In genomic region chr5:71341512-71341911, GRCm38 (mm10) we compare ENCODE assay signal across 27 mouse cellular contexts.
A peak's percentile ranks its signal among the peaks of the same experiment; 100 is the strongest.
DNase-seq lines count a peak whose midpoint lies in the region; ATAC-seq and TF ChIP-seq lines count a peak whose summit lies in the region.
"Had no signal": no experiment of that assay in that cellular context is flagged by ENCODE, and none has a peak within 500 bp of the region (broad histone marks: within the 10 kb centered on the region; RNA-seq: fewer than 3 reads in every experiment).

No protein-coding gene starts in this region.

- H3K4me2 ChIP-seq in forebrain, embryonic 14.5 days (ENCODE audit: low read length): no peak overlapping the region
- H3K4me2 ChIP-seq in forebrain, embryonic 12.5 days: no peak overlapping the region
- no peak overlapping the region for H3K4me2 ChIP-seq in midbrain, postnatal 0 days (ENCODE audit: low read depth, low read length, poor library complexity, severe bottlenecking)
- H3K4me2 ChIP-seq: embryonic facial prominence, embryonic 12.5 days; heart, embryonic 11.5 days; limb, embryonic 12.5 days; liver, embryonic 15.5 days; lung, embryonic 14.5 days; midbrain, embryonic 12.5 days; neural tube, embryonic 12.5 days had no signal

- no peak for TF ChIP-seq POLR2A in brain, embryonic 14.5 days (IDR thresholded peaks at IDR 0.05; ENCODE audit: borderline replicate concordance, extremely low read depth, insufficient read depth, insufficient read length, poor library complexity, severe bottlenecking)

- no peak overlapping the region for H3K9ac ChIP-seq in forebrain, embryonic 14.5 days (ENCODE audit: low read length)
- no peak overlapping the region for H3K9ac ChIP-seq in forebrain, embryonic 12.5 days
- no peak overlapping the region for H3K9ac ChIP-seq in midbrain, postnatal 0 days (replicated peaks; ENCODE audit: low read length, poor library complexity, severe bottlenecking)
- H3K9ac ChIP-seq: embryonic facial prominence, embryonic 12.5 days; limb, embryonic 12.5 days; liver, embryonic 15.5 days; lung, embryonic 14.5 days; midbrain, embryonic 12.5 days; neural tube, embryonic 12.5 days had no signal

- no peaks in the 10 kb centered on the region for H3K27me3 ChIP-seq in forebrain, embryonic 14.5 days (replicated peaks; ENCODE audit: control insufficient read depth, insufficient read depth, low read length)
- H3K27me3 ChIP-seq in forebrain, embryonic 12.5 days: no peaks in the 10 kb centered on the region
- no peaks in the 10 kb centered on the region for H3K27me3 ChIP-seq in midbrain, postnatal 0 days (ENCODE audit: insufficient read depth, low read length)
- H3K27me3 ChIP-seq: embryonic facial prominence, embryonic 12.5 days; limb, embryonic 12.5 days; liver, embryonic 15.5 days; midbrain, embryonic 12.5 days; neural tube, embryonic 12.5 days had no signal

- peak; percentile 37 for DNase-seq in forebrain, embryonic 14.5 days (ENCODE audit: low spot score)
- DNase-seq in left cerebral cortex, adult 11 months (ENCODE audit: low spot score): peak; percentile 2
- no peak for DNase-seq in left cerebral cortex, adult 2 months (ENCODE audit: extremely low spot score in 1 of 2, low spot score in 2 of 2)
- DNase-seq in brain, embryonic 14.5 days (ENCODE audit: low read depth): peak; percentile 63
- peak; percentile 34 for DNase-seq in midbrain, postnatal 0 days (ENCODE audit: low spot score)
- no peak for DNase-seq in right cerebral cortex, postnatal 4 days
- DNase-seq: adrenal gland, postnatal 10 days; cerebellum, adult 11-12 months; cerebellum, adult 9-11 months; embryo, embryonic 11 days; gastrocnemius, postnatal 10 days; heart, postnatal 36 days; kidney, adult 11 months; kidney, postnatal 14 days; layer of hippocampus, adult 9-11 months; lung, embryonic 14.5 days; thymus, postnatal 4 days had no signal

- H3K36me3 ChIP-seq in forebrain, embryonic 14.5 days (ENCODE audit: control insufficient read depth, insufficient read depth, low read length): no peaks in the 10 kb centered on the region
- H3K36me3 ChIP-seq in forebrain, embryonic 12.5 days (replicated peaks): no peaks in the 10 kb centered on the region
- no peaks in the 10 kb centered on the region for H3K36me3 ChIP-seq in midbrain, postnatal 0 days (ENCODE audit: insufficient read depth, low read length)
- H3K36me3 ChIP-seq: embryonic facial prominence, embryonic 12.5 days; G1E; limb, embryonic 12.5 days; liver, embryonic 15.5 days; midbrain, embryonic 12.5 days; neural tube, embryonic 12.5 days had no signal

- WGBS in forebrain, embryonic 14.5 days: 85% methylated on average over 3 of the region's 3 CpGs
- WGBS in forebrain, embryonic 12.5 days: 84% methylated on average over 3 of the region's 3 CpGs
- WGBS in midbrain, postnatal 0 days: 40% methylated on average over 3 of the region's 3 CpGs

- intact Hi-C loops in left cerebral cortex, adult 2 months (cut with DNase I): no loop called here

- no peak overlapping the region for H3K27ac ChIP-seq in forebrain, embryonic 14.5 days (ENCODE audit: low read depth, low read length)
- no peak overlapping the region for H3K27ac ChIP-seq in forebrain, embryonic 12.5 days
- no peak overlapping the region for H3K27ac ChIP-seq in left cerebral cortex, adult 2 months
- H3K27ac ChIP-seq in midbrain, postnatal 0 days (ENCODE audit: low read depth, low read length): no peak overlapping the region
- H3K27ac ChIP-seq: embryonic facial prominence, embryonic 12.5 days; limb, embryonic 12.5 days; liver, embryonic 15.5 days; midbrain, embryonic 12.5 days; neural tube, embryonic 12.5 days had no signal

- no peak overlapping the region for H3K4me3 ChIP-seq in forebrain, embryonic 14.5 days (ENCODE audit: low read depth, low read length)
- no peak overlapping the region for H3K4me3 ChIP-seq in forebrain, embryonic 12.5 days (replicated peaks)
- H3K4me3 ChIP-seq in left cerebral cortex, adult 2 months: no peak overlapping the region
- no peak overlapping the region for H3K4me3 ChIP-seq in midbrain, postnatal 0 days (ENCODE audit: low read depth, low read length)
- H3K4me3 ChIP-seq: embryonic facial prominence, embryonic 12.5 days; limb, embryonic 12.5 days; liver, embryonic 15.5 days; midbrain, embryonic 12.5 days; myocyte; neural tube, embryonic 12.5 days had no signal

- ATAC-seq in forebrain, embryonic 14.5 days: no peak
- no peak for ATAC-seq in forebrain, embryonic 12.5 days (ENCODE audit: low FRiP score)
- ATAC-seq in midbrain, postnatal 0 days (ENCODE audit: low FRiP score): peak; percentile 68; the same call in 1 of the 2 replicates
- ATAC-seq: inflammation-experienced regulatory T-cells, adult 6 months had no signal

- H3K9me3 ChIP-seq in forebrain, embryonic 14.5 days (replicated peaks; ENCODE audit: control insufficient read depth, low read length): no peaks in the 10 kb centered on the region
- H3K9me3 ChIP-seq in forebrain, embryonic 12.5 days: no peaks in the 10 kb centered on the region
- no peaks in the 10 kb centered on the region for H3K9me3 ChIP-seq in midbrain, postnatal 0 days (ENCODE audit: low read length)
- H3K9me3 ChIP-seq: embryonic facial prominence, embryonic 12.5 days; G1E; limb, embryonic 12.5 days; liver, embryonic 15.5 days; midbrain, embryonic 12.5 days; neural tube, embryonic 12.5 days had no signal

- no peaks in the 10 kb centered on the region for H3K4me1 ChIP-seq in forebrain, embryonic 14.5 days (ENCODE audit: control insufficient read depth, insufficient read depth, low read length)
- no peaks in the 10 kb centered on the region for H3K4me1 ChIP-seq in forebrain, embryonic 12.5 days
- H3K4me1 ChIP-seq in midbrain, postnatal 0 days (ENCODE audit: insufficient read depth, low read length): no peaks in the 10 kb centered on the region
- H3K4me1 ChIP-seq: embryonic facial prominence, embryonic 12.5 days; limb, embryonic 12.5 days; liver, embryonic 15.5 days; midbrain, embryonic 12.5 days; neural tube, embryonic 12.5 days had no signal

- TF ChIP-seq CTCF in left cerebral cortex, adult 2 months (IDR thresholded peaks at IDR 0.05): no peak
- no peak for TF ChIP-seq CTCF in brain, embryonic 14.5 days (IDR thresholded peaks at IDR 0.05; ENCODE audit: borderline replicate concordance, extremely low read depth, insufficient read depth, insufficient read length)
- no peak for TF ChIP-seq CTCF in midbrain, postnatal 0 days (IDR thresholded peaks at IDR 0.05)

Comparison
In these comparisons a context has a peak if more than half of its experiments do, and no peak if none do; other contexts are left out.
1. DNase-seq: peak in forebrain, embryonic 14.5 days (single experiment), left cerebral cortex, adult 11 months (single experiment), brain, embryonic 14.5 days (single experiment) and midbrain, postnatal 0 days (single experiment); none in left cerebral cortex, adult 2 months (0 of 2) and right cerebral cortex, postnatal 4 days (single experiment).